In genomic region chr17:87157739-87158138, GRCm38 (mm10) we compare ENCODE assay signal across 11 mouse cellular contexts. TPM values are rescaled to one million over a fixed set of nuclear protein-coding genes. Genes with fewer than 3 reads are reported as not detected.
DNase-seq lines count a peak whose midpoint lies in the region; ATAC-seq and TF ChIP-seq lines count a peak whose summit lies in the region.
"Had no signal": no experiment of that assay in that cellular context is flagged by ENCODE, and none has a peak within 500 bp of the region (broad histone marks: within the 10 kb centered on the region; RNA-seq: fewer than 3 reads in every experiment).

No protein-coding gene starts in this region.

- no peaks in the 10 kb centered on the region for H3K79me2 ChIP-seq in CH12.LX (replicated peaks; ENCODE audit: control insufficient read depth, extremely low read depth, insufficient read depth, poor library complexity, severe bottlenecking)

- no peaks in the 10 kb centered on the region for H3K9me3 ChIP-seq in CH12.LX (replicated peaks; ENCODE audit: low read length)
- H3K9me3 ChIP-seq in liver, embryonic 11.5 days (ENCODE audit: control insufficient read depth, low read length) = no peaks in the 10 kb centered on the region
- H3K9me3 ChIP-seq: embryonic facial prominence, embryonic 13.5 days had no signal

- H3K4me1 ChIP-seq in CH12.LX (ENCODE audit: control insufficient read depth in 1 of 2, insufficient read depth in 2 of 2) = peaks cover 2 to 22% of the 10 kb centered on the region in 2 experiments
- H3K4me1 ChIP-seq in liver, embryonic 11.5 days (replicated peaks; ENCODE audit: control insufficient read depth, insufficient read depth, low read length) = peaks cover 13% of the 10 kb centered on the region

- H3K27ac ChIP-seq in CH12.LX (ENCODE audit: insufficient read depth, low read depth) = no peak overlapping the region
- H3K27ac ChIP-seq in liver, embryonic 11.5 days (ENCODE audit: low read depth, low read length) = no peak overlapping the region
- H3K27ac ChIP-seq: embryonic facial prominence, embryonic 13.5 days; macrophage had no signal

- no peaks in the 10 kb centered on the region for H3K27me3 ChIP-seq in CH12.LX (replicated peaks)
- no peaks in the 10 kb centered on the region; the same call in 1 of the 2 replicates for H3K27me3 ChIP-seq in liver, embryonic 11.5 days (replicated peaks; ENCODE audit: control insufficient read depth, insufficient read depth, low read length)
- H3K27me3 ChIP-seq: embryonic facial prominence, embryonic 13.5 days had no signal

- in situ Hi-C loops in CH12.LX (cut with MboI; ENCODE audit: low pct_ligation_motif_present, low pct_unique_long_range_greater_than_20kb, low sequenced_read_pairs) = no loop called here

- peak; percentile 19 for DNase-seq in gastrocnemius, adult 18-20 months (ENCODE audit: low spot score)
- no peak for DNase-seq in gastrocnemius, postnatal 36 days
- DNase-seq in CH12.LX (ENCODE audit: extremely low read depth) = peak; percentile 82
- peak; percentile 56 to 58 for DNase-seq in adrenal gland, postnatal 36 days
- DNase-seq in liver, embryonic 11.5 days (ENCODE audit: low spot score) = no peak
- no peak for DNase-seq in left cerebral cortex, adult 18-20 months (ENCODE audit: low spot score in 2 of 2)
- no peak for DNase-seq in left cerebral cortex, postnatal 25 days (ENCODE audit: low spot score in 2 of 2)
- no peak for DNase-seq in right cerebral cortex, postnatal 25 days
- DNase-seq: B cell, adult 2 months had no signal

- peak overlapping the region; percentile 55 to 72 (median 63) for H3K4me3 ChIP-seq in CH12.LX (replicated peaks in 1 of 3; ENCODE audit: low read depth in 2 of 3, low read length in 2 of 3, poor library complexity in 1 of 3)
- H3K4me3 ChIP-seq in liver, embryonic 11.5 days (ENCODE audit: low read depth, low read length) = no peak overlapping the region
- H3K4me3 ChIP-seq: embryonic facial prominence, embryonic 13.5 days had no signal

- TF ChIP-seq CTCF in CH12.LX (conservative IDR thresholded peaks at IDR 0.05 in 1 of 2, IDR thresholded peaks at IDR 0.05 in 1 of 2; ENCODE audit: low read depth in 2 of 2, low read length in 2 of 2) = no peak

- dilution Hi-C loops in CH12.LX (cut with MboI; ENCODE audit: extremely low pct_ligation_motif_present, extremely low pct_unique_long_range_greater_than_20kb, low sequenced_read_pairs) = no loop called here

- intact Hi-C loops in gastrocnemius, postnatal 36 days (cut with DNase I) = no loop called here
- intact Hi-C loops in left cerebral cortex, postnatal 25 days (cut with DNase I) = no loop called here

- peak; percentile 77 for TF ChIP-seq POLR2A in CH12.LX (IDR thresholded peaks at IDR 0.05; ENCODE audit: low read depth, low read length)

- TF ChIP-seq EP300 in CH12.LX (IDR thresholded peaks at IDR 0.05; ENCODE audit: low read length) = no peak

- 71% methylated on average over 13 of the region's 13 CpGs for WGBS in liver, embryonic 11.5 days

- peak; percentile 58 for ATAC-seq in liver, embryonic 11.5 days (replicated peaks; ENCODE audit: low FRiP score)

- no peak for TF ChIP-seq RAD21 in CH12.LX (IDR thresholded peaks at IDR 0.05; ENCODE audit: low read depth, low read length)

- H3K4me2 ChIP-seq in CH12.LX (ENCODE audit: insufficient read depth, low read depth, poor library complexity, severe bottlenecking) = peak overlapping the region; percentile 58; the same call in 1 of the 2 replicates
- peak overlapping the region; percentile 17 for H3K4me2 ChIP-seq in liver, embryonic 11.5 days
- H3K4me2 ChIP-seq: embryonic facial prominence, embryonic 13.5 days had no signal

- no peaks in the 10 kb centered on the region for H3K36me3 ChIP-seq in CH12.LX (replicated peaks in 1 of 2; ENCODE audit: control insufficient read depth in 1 of 2, insufficient read depth in 1 of 2, low read length in 1 of 2)
- H3K36me3 ChIP-seq in liver, embryonic 11.5 days (ENCODE audit: control insufficient read depth, insufficient read depth, low read length) = no peaks in the 10 kb centered on the region
- H3K36me3 ChIP-seq: embryonic facial prominence, embryonic 13.5 days had no signal

- H3K9ac ChIP-seq in CH12.LX (ENCODE audit: insufficient read depth, low read depth) = peak overlapping the region; percentile 48
- H3K9ac ChIP-seq in liver, embryonic 11.5 days (ENCODE audit: low read depth, low read length) = no peak overlapping the region
- H3K9ac ChIP-seq: embryonic facial prominence, embryonic 13.5 days had no signal

TF ChIP-seq in CH12.LX, 34 proteins besides CTCF, POLR2A, EP300 and RAD21:
- TF ChIP-seq CHD1 (IDR thresholded peaks at IDR 0.05; ENCODE audit: low read depth, low read length) (no peak), IRF4 (IDR thresholded peaks at IDR 0.05; ENCODE audit: low read depth, low read length) (no peak), PAX5 (IDR thresholded peaks at IDR 0.05; ENCODE audit: low read length) (no peak), SIN3A (IDR thresholded peaks at IDR 0.05; ENCODE audit: low read length) (no peak), TBP (conservative IDR thresholded peaks at IDR 0.05; ENCODE audit: low read depth, low read length) (0 out of 2 replicates have a peak, but pooled peaks have one; percentile 62), MYC (IDR thresholded peaks at IDR 0.05; ENCODE audit: low read depth, low read length) (no peak), CHD2 (IDR thresholded peaks at IDR 0.05; ENCODE audit: low read length) (no peak), UBTF (IDR thresholded peaks at IDR 0.05; ENCODE audit: low read depth, low read length) (no peak), GABPA (IDR thresholded peaks at IDR 0.05; ENCODE audit: insufficient replicate concordance, low read depth, low read length) (no peak), USF2 (conservative IDR thresholded peaks at IDR 0.05; ENCODE audit: low read depth, low read length) (no peak), TCF12 (IDR thresholded peaks at IDR 0.05; ENCODE audit: low read depth, low read length) (peak; percentile 58; the same call in 1 of the 2 replicates), MXI1 (IDR thresholded peaks at IDR 0.05; ENCODE audit: low read depth, low read length) (no peak), JUND (conservative IDR thresholded peaks at IDR 0.05; ENCODE audit: low read depth, low read length) (no peak), NELFE (IDR thresholded peaks at IDR 0.05; ENCODE audit: low read depth, low read length) (peak; percentile 66), HCFC1 (IDR thresholded peaks at IDR 0.05; ENCODE audit: low read depth, low read length) (peak; percentile 77), BHLHE40 (IDR thresholded peaks at IDR 0.05; ENCODE audit: low read depth, low read length) (no peak), NRF1 (IDR thresholded peaks at IDR 0.05; ENCODE audit: low read depth, low read length) (no peak), KAT2A (IDR thresholded peaks at IDR 0.05; ENCODE audit: insufficient replicate concordance, low read length) (0 out of 2 replicates have a peak, but pooled peaks have one; percentile 22), ZMIZ1 (IDR thresholded peaks at IDR 0.05; ENCODE audit: low read depth, low read length) (0 out of 2 replicates have a peak, but pooled peaks have one; percentile 20), SMC3 (IDR thresholded peaks at IDR 0.05; ENCODE audit: low read depth, low read length) (no peak), MAFK (IDR thresholded peaks at IDR 0.05; ENCODE audit: insufficient replicate concordance, low read length) (no peak), POLR2AphosphoS2 (IDR thresholded peaks at IDR 0.05; ENCODE audit: low read depth, low read length) (no peak), MAX (IDR thresholded peaks at IDR 0.05; ENCODE audit: low read length) (no peak), JUN (IDR thresholded peaks at IDR 0.05; ENCODE audit: insufficient read depth, low read depth, low read length) (no peak), E2F4 (IDR thresholded peaks at IDR 0.05; ENCODE audit: insufficient replicate concordance, low read depth, low read length) (no peak), ELF1 (IDR thresholded peaks at IDR 0.05; ENCODE audit: low read depth, low read length) (peak; percentile 63), MAZ (IDR thresholded peaks at IDR 0.05; ENCODE audit: low read depth, low read length) (no peak), ZC3H11A (IDR thresholded peaks at IDR 0.05; ENCODE audit: low read depth, low read length) (no peak), ZNF384 (IDR thresholded peaks at IDR 0.05; ENCODE audit: low read depth, low read length) (no peak), ETS1 (conservative IDR thresholded peaks at IDR 0.05; ENCODE audit: low read depth, low read length) (no peak), ZKSCAN1 (IDR thresholded peaks at IDR 0.05; ENCODE audit: borderline replicate concordance, low read depth, low read length) (no peak)
TF ChIP-seq in CH12.LX: peak in this region for 7.

RNA-seq across cellular contexts. Expression of gene Socs5, which starts 50.3 kb away (rescaled TPM):
- total RNA-seq in gastrocnemius, adult 18-20 months (2021) = 10 to 100 TPM; 12.6 to 16.5 TPM
- 10 to 100 TPM; 10.9 to 14.1 TPM for total RNA-seq in gastrocnemius, postnatal 36 days (2021)
- total RNA-seq in CH12.LX (2012; rRNA removed) = 0.50 and 0.85 TPM in 2 replicates
- total RNA-seq in CH12.LX (2014; rRNA removed) = 0.52 and 0.55 TPM in 2 replicates
- polyA plus RNA-seq in CH12.LX (2012; ENCODE audit: insufficient read length, low read depth) = 0.80 and 0.86 TPM in 2 replicates
- total RNA-seq in adrenal gland, postnatal 36 days (2021) = 10 to 100 TPM; 75.7 to 80.5 TPM
- polyA plus RNA-seq in liver, embryonic 11.5 days (2014; fragmentation: Nextera tagmentation; extraction: Ambion mirVana) = 7.1 and 7.9 TPM in 2 replicates
- 100 to 1,000 TPM; 130 to 135 TPM for total RNA-seq in left cerebral cortex, adult 18-20 months (2021)
- total RNA-seq in left cerebral cortex, postnatal 25 days (2021) = 100 to 1,000 TPM; 104 to 107 TPM

Comparison
In these comparisons a context has a peak if more than half of its experiments do, and no peak if none do; other contexts are left out.
1. DNase-seq: peak in gastrocnemius, adult 18-20 months (single experiment), CH12.LX (single experiment) and adrenal gland, postnatal 36 days (2 of 2); none in gastrocnemius, postnatal 36 days (0 of 2), liver, embryonic 11.5 days (single experiment), left cerebral cortex, adult 18-20 months (0 of 2), left cerebral cortex, postnatal 25 days (0 of 2) and right cerebral cortex, postnatal 25 days (single experiment).
2. RNA of gene Socs5, which starts 50.3 kb away (total RNA-seq): 130 to 135 TPM in left cerebral cortex, adult 18-20 months, 104 to 107 TPM in left cerebral cortex, postnatal 25 days, 75.7 to 80.5 TPM in adrenal gland, postnatal 36 days, 12.6 to 16.5 TPM in gastrocnemius, adult 18-20 months and 10.9 to 14.1 TPM in gastrocnemius, postnatal 36 days; 0.50 to 0.85 TPM in CH12.LX; every median in the first group is over 4 times any median in the second.